Mouse (Mus musculus): Measurements from ENCODE around the gene Dgkb. TPM values are rescaled to one million over a fixed set of nuclear protein-coding genes. Genes with fewer than 3 reads are reported as not detected.

Gene Dgkb
- 0.03 and 0.05 TPM in 2 replicates for polyA plus RNA-seq (2015; fragmentation: Nextera tagmentation; extraction: Ambion mirVana)

GRCm38 (mm10) chr12:37817426-37817825 lies at the start of gene Dgkb:
Gene Dgkb, plus strand, starts transcription at chr12:37817726.
- H3K27ac ChIP-seq, result no peak within 1 kb of the TSS
- DNase-seq (no peak), ATAC-seq (ENCODE audit: low read depth) (no peak)
- WGBS (ENCODE audit: insufficient replicate concordance), result 55% methylated on average over 3 of the region's 3 CpGs
- H3K4me3 ChIP-seq (replicated peaks), result no peak within 1 kb of the TSS
- no peaks in the 10 kb centered on the region for H3K27me3 ChIP-seq
- H3K4me2 ChIP-seq, result no peak within 1 kb of the TSS
- H3K9me3 ChIP-seq (replicated peaks), result no peaks in the 10 kb centered on the region
- H3K4me1 ChIP-seq (replicated peaks), result no peaks in the 10 kb centered on the region
- no peaks in the 10 kb centered on the region for H3K36me3 ChIP-seq
- H3K9ac ChIP-seq, result no peak within 1 kb of the TSS

GRCm38 (mm10) chr12:37769844-37770243 lies 47.7 kb upstream of the Dgkb start:
- WGBS (ENCODE audit: insufficient replicate concordance), result 47% methylated on average over 1 of the region's 1 CpGs
- ATAC-seq (ENCODE audit: low read depth), result no peak
- no peaks in the 10 kb centered on the region for H3K36me3 ChIP-seq
- H3K4me3 ChIP-seq (replicated peaks), result no peak overlapping the region
- no peaks in the 10 kb centered on the region for H3K27me3 ChIP-seq
- no peak overlapping the region for H3K27ac ChIP-seq
- H3K4me1 ChIP-seq (replicated peaks), result no peaks in the 10 kb centered on the region
- no peaks in the 10 kb centered on the region for H3K9me3 ChIP-seq (replicated peaks)
- no peak overlapping the region for H3K9ac ChIP-seq
- H3K4me2 ChIP-seq, result no peak overlapping the region
- DNase-seq, result no peak

GRCm38 (mm10) chr12:37773681-37774357 lies 43.7 kb upstream of the Dgkb start:
- Histone ChIP-seq H3K4me3 (replicated peaks) (no peak overlapping the region), H3K4me2 (no peak overlapping the region), H3K36me3 (no peaks in the 10 kb centered on the region), H3K4me1 (replicated peaks) (no peaks in the 10 kb centered on the region), H3K9me3 (replicated peaks) (no peaks in the 10 kb centered on the region), H3K9ac (no peak overlapping the region), H3K27me3 (no peaks in the 10 kb centered on the region), H3K27ac (no peak overlapping the region)
- no peak for DNase-seq
- WGBS (ENCODE audit: insufficient replicate concordance), result 11% methylated on average over 8 of the region's 8 CpGs
- ATAC-seq (ENCODE audit: low read depth), result no peak

GRCm38 (mm10) chr12:37774591-37774990 lies 42.9 kb upstream of the Dgkb start:
- Histone ChIP-seq H3K4me2 (no peak overlapping the region), H3K4me1 (replicated peaks) (no peaks in the 10 kb centered on the region), H3K9me3 (replicated peaks) (no peaks in the 10 kb centered on the region), H3K36me3 (no peaks in the 10 kb centered on the region), H3K4me3 (replicated peaks) (no peak overlapping the region), H3K9ac (no peak overlapping the region), H3K27me3 (no peaks in the 10 kb centered on the region), H3K27ac (no peak overlapping the region)
- ATAC-seq (ENCODE audit: low read depth) (no peak), DNase-seq (no peak)
- 12% methylated on average over 2 of the region's 2 CpGs for WGBS (ENCODE audit: insufficient replicate concordance)

GRCm38 (mm10) chr12:37796265-37796928 lies 21.1 kb upstream of the Dgkb start:
- WGBS (ENCODE audit: insufficient replicate concordance), result 77% methylated on average over 4 of the region's 4 CpGs
- no peak overlapping the region for H3K4me2 ChIP-seq
- ATAC-seq (ENCODE audit: low read depth), result no peak

GRCm38 (mm10) chr12:37814122-37814521 lies 3.4 kb upstream of the Dgkb start:
- H3K4me3 ChIP-seq (replicated peaks), result no peak overlapping the region
- 67% methylated on average over 3 of the region's 3 CpGs for WGBS (ENCODE audit: insufficient replicate concordance)
- no peaks in the 10 kb centered on the region for H3K9me3 ChIP-seq (replicated peaks)
- ATAC-seq (ENCODE audit: low read depth) (no peak), DNase-seq (no peak)
- no peak overlapping the region for H3K9ac ChIP-seq
- H3K4me1 ChIP-seq (replicated peaks), result no peaks in the 10 kb centered on the region
- no peaks in the 10 kb centered on the region for H3K27me3 ChIP-seq
- H3K27ac ChIP-seq, result no peak overlapping the region
- no peaks in the 10 kb centered on the region for H3K36me3 ChIP-seq
- H3K4me2 ChIP-seq, result no peak overlapping the region

More at GRCm38 (mm10) chr12:37796265-37796928, 21.1 kb upstream of the Dgkb start:
- no peaks in the 10 kb centered on the region for H3K4me1 ChIP-seq (replicated peaks)
- no peaks in the 10 kb centered on the region for H3K27me3 ChIP-seq
- no peak overlapping the region for H3K4me3 ChIP-seq (replicated peaks)
- no peak for DNase-seq
- no peaks in the 10 kb centered on the region for H3K36me3 ChIP-seq
- no peak overlapping the region for H3K27ac ChIP-seq
- H3K9ac ChIP-seq, result no peak overlapping the region
- H3K9me3 ChIP-seq (replicated peaks), result no peaks in the 10 kb centered on the region

- Histone ChIP-seq H3K9me3 (replicated peaks) (no peaks in the 10 kb centered on the region), H3K4me1 (replicated peaks) (no peaks in the 10 kb centered on the region), H3K9ac (no peak overlapping the region), H3K36me3 (no peaks in the 10 kb centered on the region), H3K27me3 (no peaks in the 10 kb centered on the region), H3K4me3 (replicated peaks) (no peak overlapping the region), H3K27ac (no peak overlapping the region), H3K4me2 (no peak overlapping the region)
- WGBS (ENCODE audit: insufficient replicate concordance), result 81% methylated on average over 8 of the region's 8 CpGs
- DNase-seq, result no peak
- ATAC-seq (ENCODE audit: low read depth), result no peak
Measured at GRCm38 (mm10) chr12:37821052-37821810, 3.7 kb downstream of the Dgkb start.

GRCm38 (mm10) chr12:37880042-37881017 lies 62.8 kb downstream of the Dgkb start:
- Histone ChIP-seq H3K27me3 (peaks cover 10% of the 10 kb centered on the region; the same call in 1 of the 2 replicates), H3K9ac (no peak overlapping the region), H3K9me3 (replicated peaks) (no peaks in the 10 kb centered on the region; the same call in 1 of the 2 replicates), H3K4me1 (replicated peaks) (no peaks in the 10 kb centered on the region), H3K4me2 (peak overlapping the region; percentile 38), H3K27ac (no peak overlapping the region), H3K36me3 (no peaks in the 10 kb centered on the region), H3K4me3 (replicated peaks) (peak overlapping the region; percentile 18)
- DNase-seq (no peak), ATAC-seq (ENCODE audit: low read depth) (no peak)
- WGBS (ENCODE audit: insufficient replicate concordance), result 2% methylated on average over 23 of the region's 26 CpGs

GRCm38 (mm10) chr12:37881376-37881775 lies 63.9 kb downstream of the Dgkb start:
- H3K27ac ChIP-seq, result no peak overlapping the region
- no peak overlapping the region for H3K9ac ChIP-seq
- H3K4me3 ChIP-seq (replicated peaks), result no peak overlapping the region
- no peaks in the 10 kb centered on the region for H3K36me3 ChIP-seq
- no peak for DNase-seq
- no peaks in the 10 kb centered on the region for H3K4me1 ChIP-seq (replicated peaks)
- H3K4me2 ChIP-seq, result no peak overlapping the region; the same call in 1 of the 2 replicates
- peaks cover 10% of the 10 kb centered on the region; the same call in 1 of the 2 replicates for H3K27me3 ChIP-seq
- no peak for ATAC-seq (ENCODE audit: low read depth)
- 8% methylated on average over 10 of the region's 10 CpGs for WGBS (ENCODE audit: insufficient replicate concordance)
- no peaks in the 10 kb centered on the region for H3K9me3 ChIP-seq (replicated peaks)

GRCm38 (mm10) chr12:37882796-37883195 lies 65.3 kb downstream of the Dgkb start:
- Histone ChIP-seq H3K9ac (no peak overlapping the region), H3K36me3 (no peaks in the 10 kb centered on the region), H3K27ac (no peak overlapping the region), H3K4me2 (no peak overlapping the region), H3K4me3 (replicated peaks) (no peak overlapping the region), H3K27me3 (peaks cover 10% of the 10 kb centered on the region; the same call in 1 of the 2 replicates), H3K9me3 (replicated peaks) (no peaks in the 10 kb centered on the region), H3K4me1 (replicated peaks) (no peaks in the 10 kb centered on the region)
- 53% methylated on average over 1 of the region's 1 CpGs for WGBS (ENCODE audit: insufficient replicate concordance)
- no peak for DNase-seq
- no peak for ATAC-seq (ENCODE audit: low read depth)
